Mouse (Mus musculus): ENCODE measurements at regions not wholly inside any gene's neighbourhood (a gene's known extent, or its start where the extent isn't known, plus 50 kb on each side); places are given as distances from the start of the nearest gene placed in this dataset.

DNA sequence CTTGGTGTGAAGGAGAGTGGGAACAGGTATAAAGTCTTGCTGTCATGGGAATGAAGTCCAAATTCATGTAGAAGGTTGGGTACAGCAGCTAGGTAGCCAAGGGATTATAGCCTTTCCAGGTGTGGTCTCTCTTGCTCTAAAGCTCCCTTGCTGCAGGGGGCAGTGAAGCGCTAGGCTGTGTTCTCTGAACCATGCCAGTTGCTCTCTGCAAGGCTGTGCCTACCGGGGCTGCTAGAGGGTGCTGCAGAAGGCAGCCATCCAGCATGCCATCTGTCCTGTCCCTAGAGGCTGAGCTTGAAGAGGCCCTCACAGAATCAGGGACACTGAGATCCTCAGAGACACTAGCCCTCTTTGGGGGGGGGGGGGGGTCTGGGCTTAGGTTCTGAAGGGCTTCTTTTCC is 50.6 kb upstream of the Shank2 start:
- DNase-seq = peak; percentile 63 to 64
